Mouse (Mus musculus) ES-Bruce4 (cell line): ENCODE measurements around the gene Tgm2.

Experiments
- CTCF ChIP-seq: IDR thresholded peaks from one replicate; pipeline ENCODE4 v1.8.1; 2011; ENCODE audit warnings: low read depth, low read length
- EP300 ChIP-seq: IDR thresholded peaks from 2 replicates; pipeline ENCODE4 v1.6.1; 2011; ENCODE audit warnings: low read depth, low read length; ENCODE audit not compliant: insufficient read depth
- POLR2A ChIP-seq: IDR thresholded peaks from one replicate; pipeline ENCODE4 v1.8.1; 2011; ENCODE audit warnings: low read length; ENCODE audit not compliant: insufficient read depth

DNA sequence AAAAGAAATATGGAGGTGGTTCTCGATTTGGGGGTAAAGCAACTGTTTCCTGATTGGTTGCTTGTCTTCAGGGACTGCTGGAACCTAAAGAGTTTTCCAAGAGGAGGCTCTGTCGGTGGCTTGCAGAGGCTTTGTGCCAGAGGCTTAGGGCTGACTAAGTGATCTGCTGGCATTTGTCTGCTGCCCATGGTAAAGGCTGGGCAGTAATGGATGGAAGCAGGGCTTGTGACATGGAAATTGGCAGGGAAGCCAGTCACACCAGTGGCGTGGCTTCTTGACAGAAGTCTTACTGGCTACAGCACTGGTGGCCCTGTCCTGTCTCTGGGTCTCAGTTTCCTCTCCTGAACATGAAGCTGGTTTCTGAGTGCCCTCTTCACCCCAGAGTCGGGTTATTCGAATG lies 49.2 kb downstream of the Tgm2 start:
- TF ChIP-seq POLR2A, result no peak
- TF ChIP-seq CTCF, result no peak
- TF ChIP-seq EP300, result no peak
